Mouse (Mus musculus): Measurements from ENCODE around the gene Pld6. TPM values are rescaled to one million over a fixed set of nuclear protein-coding genes. Genes with fewer than 3 reads are reported as not detected.
"Not testable (repeated sequence)": the region's sequence is repeated elsewhere in the genome, so short reads cannot be mapped to it uniquely, and the experiment has no call there.

The Pld6 gene
- polyA plus RNA-seq, 1 experiment from 2014 or later: 4.0 TPM

DNA sequence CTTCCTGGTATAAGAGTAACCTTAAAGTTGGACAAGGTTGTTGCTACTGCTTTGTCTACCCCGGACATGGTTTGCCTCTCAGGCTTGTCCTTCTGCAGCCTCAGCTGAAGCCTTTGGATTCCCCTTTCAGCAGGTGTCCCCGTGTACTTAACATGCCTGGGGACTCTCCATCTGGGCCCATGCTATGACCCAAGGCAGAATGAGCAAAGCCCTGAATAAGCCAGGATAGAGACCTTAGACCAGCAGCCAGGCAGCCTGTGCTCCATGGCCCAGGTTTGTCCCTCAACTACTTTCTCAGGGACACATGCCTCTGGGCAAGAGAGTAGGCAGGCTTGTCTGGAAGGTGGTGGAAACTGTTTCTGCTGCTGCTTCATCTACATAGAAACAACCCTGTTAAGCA, 44.1 kb downstream of the Pld6 start:
- Histone ChIP-seq H3K4me1 (no peaks in the 10 kb centered on the region), H3K36me3 (peaks cover 67% of the 10 kb centered on the region), H3K4me3 (no peak overlapping the region), H3K4me2 (replicated peaks) (no peak overlapping the region), H3K9me3 (no peaks in the 10 kb centered on the region), H3K27ac (no peak overlapping the region), H3K9ac (no peak overlapping the region), H3K27me3 (no peaks in the 10 kb centered on the region)
- 88% methylated on average over 2 of the region's 2 CpGs for WGBS
- ATAC-seq (ENCODE audit: insufficient number of reproducible peaks, insufficient read depth, low FRiP score, low TSS enrichment): no peak

DNA sequence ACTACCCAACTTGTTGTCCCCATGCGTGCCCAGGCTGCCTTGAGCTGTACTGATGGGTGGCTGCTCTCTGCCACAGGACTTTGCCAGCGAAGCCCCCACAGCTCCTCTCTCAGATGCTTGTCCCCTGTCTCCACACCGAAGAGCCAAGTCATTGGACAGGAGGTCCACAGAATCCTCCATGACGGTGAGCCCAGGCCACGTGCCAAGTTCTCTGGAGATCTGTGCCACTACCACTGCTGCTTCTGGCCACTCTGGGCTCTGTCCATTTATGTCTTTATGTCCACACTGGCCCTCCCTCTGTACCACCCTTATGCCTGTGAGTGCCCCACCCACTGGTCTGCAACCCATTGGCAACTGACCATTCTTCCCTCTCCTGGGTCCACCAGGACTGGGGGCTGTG, 45.5 kb downstream of the Pld6 start:
- Histone ChIP-seq H3K9me3 (no peaks in the 10 kb centered on the region), H3K4me1 (no peaks in the 10 kb centered on the region), H3K27ac (no peak overlapping the region), H3K27me3 (no peaks in the 10 kb centered on the region), H3K9ac (no peak overlapping the region), H3K4me3 (no peak overlapping the region), H3K4me2 (replicated peaks) (no peak overlapping the region), H3K36me3 (peaks cover 81% of the 10 kb centered on the region)
- ATAC-seq (ENCODE audit: insufficient number of reproducible peaks, insufficient read depth, low FRiP score, low TSS enrichment): no peak
- WGBS: 99% methylated on average over 5 of the region's 5 CpGs

DNA sequence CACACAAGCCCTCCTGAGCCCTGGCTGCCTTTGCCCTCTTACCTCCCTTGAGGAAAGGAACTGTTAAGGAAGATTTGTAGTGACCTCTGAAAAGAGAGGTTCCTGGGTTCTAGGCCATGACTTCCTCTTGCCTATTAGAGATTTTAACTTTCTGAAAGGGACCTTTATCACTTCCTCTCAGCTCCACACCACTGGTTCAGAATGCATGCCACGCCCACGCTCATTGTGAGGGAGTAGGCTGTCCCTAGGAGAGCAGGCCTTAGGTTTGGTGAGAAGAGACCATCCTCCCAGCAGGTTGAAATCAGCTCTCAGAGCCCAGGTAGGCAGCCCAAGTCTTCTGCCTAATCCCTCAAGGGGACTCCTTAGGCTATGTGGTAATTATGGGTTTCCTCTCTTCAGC, 47.4 kb downstream of the Pld6 start:
- Histone ChIP-seq H3K4me3 (no peak overlapping the region), H3K4me1 (no peaks in the 10 kb centered on the region), H3K27ac (no peak overlapping the region), H3K4me2 (replicated peaks) (no peak overlapping the region), H3K9ac (no peak overlapping the region), H3K27me3 (no peaks in the 10 kb centered on the region), H3K9me3 (no peaks in the 10 kb centered on the region), H3K36me3 (peaks cover 96% of the 10 kb centered on the region)
- 93% methylated on average over 2 of the region's 2 CpGs for WGBS
- ATAC-seq (ENCODE audit: insufficient number of reproducible peaks, insufficient read depth, low FRiP score, low TSS enrichment): no peak

DNA sequence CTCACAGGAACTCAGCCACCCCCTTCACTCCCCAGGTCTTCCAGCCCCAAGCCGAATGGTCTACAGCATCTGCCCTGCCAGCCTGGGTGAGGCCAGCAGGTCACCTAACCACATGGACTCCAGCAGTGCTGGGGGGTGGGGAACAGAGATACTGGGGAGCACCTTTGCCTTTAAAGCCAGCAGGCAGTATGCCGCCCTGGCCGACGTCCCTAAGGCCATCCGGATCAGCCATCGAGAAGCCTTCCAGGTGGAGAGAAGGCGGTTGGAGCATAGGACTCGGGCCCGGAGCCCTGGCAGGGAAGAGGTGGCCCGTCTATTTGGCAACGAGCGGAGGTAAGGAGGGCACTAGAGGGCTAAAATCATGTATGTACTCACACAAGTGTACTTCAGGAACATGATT, 50.2 kb downstream of the Pld6 start:
- Histone ChIP-seq H3K36me3 (peaks cover 79% of the 10 kb centered on the region), H3K4me3 (no peak overlapping the region), H3K27me3 (no peaks in the 10 kb centered on the region), H3K4me1 (no peaks in the 10 kb centered on the region), H3K27ac (no peak overlapping the region), H3K4me2 (replicated peaks) (no peak overlapping the region), H3K9me3 (no peaks in the 10 kb centered on the region), H3K9ac (no peak overlapping the region)
- WGBS: 96% methylated on average over 12 of the region's 12 CpGs
- ATAC-seq (ENCODE audit: insufficient number of reproducible peaks, insufficient read depth, low FRiP score, low TSS enrichment): no peak

DNA sequence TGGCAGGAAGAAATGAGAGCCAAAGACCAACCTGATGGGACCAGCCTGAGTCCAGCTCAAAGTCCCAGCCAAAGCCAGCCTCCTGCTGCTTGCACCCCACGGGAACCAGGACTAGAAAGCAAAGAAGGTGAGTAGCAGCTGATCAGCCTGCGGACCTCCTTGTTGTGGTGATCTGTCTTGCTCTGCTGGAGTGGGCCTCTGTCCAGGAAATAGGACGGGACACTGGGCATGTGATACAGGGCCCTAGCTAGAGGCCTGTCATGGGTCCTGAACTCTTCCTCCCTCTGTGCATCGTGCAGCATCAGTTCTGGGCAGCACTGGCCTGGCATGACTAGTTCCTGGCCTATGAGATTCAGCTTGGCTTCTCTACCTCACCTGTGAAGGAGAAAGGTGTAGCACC, 51.5 kb downstream of the Pld6 start:
- not testable (repeated sequence) for H3K4me1 ChIP-seq; H3K27ac ChIP-seq; H3K4me3 ChIP-seq; H3K4me2 ChIP-seq (replicated peaks); H3K9ac ChIP-seq; H3K27me3 ChIP-seq; ATAC-seq (ENCODE audit: insufficient number of reproducible peaks, insufficient read depth, low FRiP score, low TSS enrichment); H3K9me3 ChIP-seq
- WGBS: 91% methylated on average over 4 of the region's 4 CpGs
- peaks cover 66% of the 10 kb centered on the region for H3K36me3 ChIP-seq

DNA sequence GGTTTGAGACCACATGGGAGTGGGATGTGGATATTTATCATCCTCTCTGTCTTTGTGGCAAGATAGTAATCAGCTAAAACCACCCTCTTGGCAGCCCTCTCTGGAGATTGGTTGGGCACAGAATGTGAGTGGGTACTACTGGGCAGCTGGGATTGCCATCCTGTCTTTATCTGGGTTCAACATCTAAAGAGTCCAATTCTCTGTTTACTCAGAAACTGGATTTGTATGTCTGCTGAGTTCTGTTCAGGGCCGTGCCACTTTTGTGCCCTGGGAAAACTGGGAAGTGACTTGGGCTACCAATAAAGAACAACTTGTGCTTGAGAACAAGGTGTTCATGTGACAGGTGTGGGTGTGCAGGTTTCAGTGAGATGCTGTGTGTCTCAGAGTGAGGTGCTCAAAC, 53.1 kb downstream of the Pld6 start:
- WGBS: 89% methylated on average over 1 of the region's 1 CpGs
- Histone ChIP-seq H3K9me3 (no peaks in the 10 kb centered on the region), H3K27ac (no peak overlapping the region), H3K27me3 (no peaks in the 10 kb centered on the region), H3K4me1 (no peaks in the 10 kb centered on the region), H3K36me3 (peaks cover 64% of the 10 kb centered on the region), H3K9ac (no peak overlapping the region), H3K4me3 (no peak overlapping the region), H3K4me2 (replicated peaks) (no peak overlapping the region)
- ATAC-seq (ENCODE audit: insufficient number of reproducible peaks, insufficient read depth, low FRiP score, low TSS enrichment): no peak

Other genes with a start within 250 kb of the Pld6 start
- gene Nlrp3, start 246.1 kb downstream of the Pld6 start, polyA plus RNA-seq (2016; fragmentation: Nextera tagmentation; extraction: Ambion mirVana): 0.08 and 0.25 TPM in 2 replicates
- gene Olfr222, start 211.4 kb downstream of the Pld6 start, polyA plus RNA-seq (2016; fragmentation: Nextera tagmentation; extraction: Ambion mirVana): 0.09 TPM in 1 of 2 replicates, not detected in the other
- not detected in 2 replicates for gene Olfr223, start 194.4 kb downstream of the Pld6 start, polyA plus RNA-seq (2016; fragmentation: Nextera tagmentation; extraction: Ambion mirVana)
- gene Mprip, start 126.3 kb downstream of the Pld6 start, polyA plus RNA-seq (2016; fragmentation: Nextera tagmentation; extraction: Ambion mirVana): 87.9 and 109 TPM in 2 replicates
- 37.0 and 39.2 TPM in 2 replicates for gene Flcn, start 22.4 kb upstream of the Pld6 start, polyA plus RNA-seq (2016; fragmentation: Nextera tagmentation; extraction: Ambion mirVana)
- gene Nt5m, start 51.8 kb upstream of the Pld6 start, polyA plus RNA-seq (2016; fragmentation: Nextera tagmentation; extraction: Ambion mirVana): 42.9 and 43.0 TPM in 2 replicates
- gene Cops3, start 52.2 kb upstream of the Pld6 start, polyA plus RNA-seq (2016; fragmentation: Nextera tagmentation; extraction: Ambion mirVana): 200 and 218 TPM in 2 replicates
- gene Med9, start 160.6 kb upstream of the Pld6 start, polyA plus RNA-seq (2016; fragmentation: Nextera tagmentation; extraction: Ambion mirVana): 36.7 and 38.9 TPM in 2 replicates
- gene Rasd1, start 177.3 kb upstream of the Pld6 start, polyA plus RNA-seq (2016; fragmentation: Nextera tagmentation; extraction: Ambion mirVana): 2.6 and 3.2 TPM in 2 replicates

Data from embryonic facial prominence, embryonic 12.5 days (tissue).